ENCODE assay signal across 13 mouse cellular contexts in genomic region chr6:54573218-54573955, GRCm38 (mm10). TPM values are rescaled to one million over a fixed set of nuclear protein-coding genes. Genes with fewer than 3 reads are reported as not detected.
DNase-seq lines count a peak whose midpoint lies in the region; ATAC-seq lines count a peak whose summit lies in the region.
"Had no signal": no experiment of that assay in that cellular context is flagged by ENCODE, and none has a peak within 500 bp of the region (broad histone marks: within the 10 kb centered on the region; RNA-seq: fewer than 3 reads in every experiment).

No protein-coding gene starts in this region.

- no peak overlapping the region for H3K4me2 ChIP-seq in forebrain, embryonic 11.5 days (ENCODE audit: low read depth, low read length, severe bottlenecking)
- H3K4me2 ChIP-seq in hindbrain, embryonic 13.5 days: no peak overlapping the region
- H3K4me2 ChIP-seq in neural tube, embryonic 13.5 days: peak overlapping the region; percentile 27; the same call in 1 of the 2 replicates
- H3K4me2 ChIP-seq: heart, embryonic 11.5 days; liver, embryonic 11.5 days had no signal

- no peaks in the 10 kb centered on the region for H3K36me3 ChIP-seq in forebrain, embryonic 11.5 days (ENCODE audit: control insufficient read depth, insufficient read depth, low read length)
- no peaks in the 10 kb centered on the region for H3K36me3 ChIP-seq in hindbrain, embryonic 13.5 days
- no peaks in the 10 kb centered on the region for H3K36me3 ChIP-seq in neural tube, embryonic 13.5 days

- H3K4me3 ChIP-seq in forebrain, embryonic 11.5 days (ENCODE audit: low read depth, low read length): no peak overlapping the region
- no peak overlapping the region for H3K4me3 ChIP-seq in hindbrain, embryonic 13.5 days
- H3K4me3 ChIP-seq in neural tube, embryonic 13.5 days: no peak overlapping the region

- WGBS in forebrain, embryonic 11.5 days: 27% methylated on average over 6 of the region's 6 CpGs
- 20% methylated on average over 6 of the region's 6 CpGs for WGBS in hindbrain, embryonic 13.5 days
- 16% methylated on average over 6 of the region's 6 CpGs for WGBS in neural tube, embryonic 13.5 days

- no peak overlapping the region; the same call in 1 of the 2 replicates for H3K27ac ChIP-seq in forebrain, embryonic 11.5 days (ENCODE audit: low read depth, low read length)
- H3K27ac ChIP-seq in hindbrain, embryonic 13.5 days: peak overlapping the region; percentile 44; the same call in 1 of the 2 replicates
- H3K27ac ChIP-seq in neural tube, embryonic 13.5 days (replicated peaks): peak overlapping the region; percentile 65

- peaks cover 10% of the 10 kb centered on the region for H3K4me1 ChIP-seq in forebrain, embryonic 11.5 days (replicated peaks; ENCODE audit: control insufficient read depth, insufficient read depth, low read length)
- peaks cover 46% of the 10 kb centered on the region for H3K4me1 ChIP-seq in hindbrain, embryonic 13.5 days (replicated peaks)
- peaks cover 54% of the 10 kb centered on the region for H3K4me1 ChIP-seq in neural tube, embryonic 13.5 days (replicated peaks)

- H3K9me3 ChIP-seq in forebrain, embryonic 11.5 days (ENCODE audit: control insufficient read depth, low read length): no peaks in the 10 kb centered on the region
- no peaks in the 10 kb centered on the region for H3K9me3 ChIP-seq in hindbrain, embryonic 13.5 days
- H3K9me3 ChIP-seq in neural tube, embryonic 13.5 days: no peaks in the 10 kb centered on the region

- ATAC-seq in forebrain, embryonic 11.5 days (replicated peaks; ENCODE audit: low FRiP score): peak; percentile 69; the same call in 1 of the 2 replicates
- peak; percentile 53; the same call in 1 of the 2 replicates for ATAC-seq in hindbrain, embryonic 13.5 days (ENCODE audit: low FRiP score)
- ATAC-seq in neural tube, embryonic 13.5 days (ENCODE audit: low read depth): peak; percentile 74

- H3K27me3 ChIP-seq in forebrain, embryonic 11.5 days (ENCODE audit: control insufficient read depth, insufficient read depth, low read length): no peaks in the 10 kb centered on the region
- H3K27me3 ChIP-seq in hindbrain, embryonic 13.5 days: no peaks in the 10 kb centered on the region
- H3K27me3 ChIP-seq in neural tube, embryonic 13.5 days: no peaks in the 10 kb centered on the region

- DNase-seq in kidney, postnatal 10 days: peak; percentile 24
- no peak for DNase-seq in kidney, adult 11 months
- no peak for DNase-seq in forebrain, embryonic 11.5 days (ENCODE audit: low spot score)
- DNase-seq in adrenal gland, adult 2 months: no peak
- no peak for DNase-seq in thymus, postnatal 10 days (ENCODE audit: low spot score in 2 of 2)
- no peak for DNase-seq in frontal cortex, postnatal 14 days (ENCODE audit: low spot score in 2 of 2)
- DNase-seq: adrenal gland, postnatal 10 days; cerebellum, adult 9-11 months had no signal

- H3K9ac ChIP-seq in forebrain, embryonic 11.5 days (ENCODE audit: low read length): 0 out of 2 replicates have a peak overlapping the region, but pooled peaks have one; percentile 9
- H3K9ac ChIP-seq in hindbrain, embryonic 13.5 days: no peak overlapping the region
- H3K9ac ChIP-seq in neural tube, embryonic 13.5 days: no peak overlapping the region

RNA-seq across cellular contexts. Expression of gene Scrn1, which starts 7.1 kb away (rescaled TPM):
- polyA plus RNA-seq in forebrain, embryonic 11.5 days (2014; fragmentation: Nextera tagmentation; extraction: Ambion mirVana): 102 and 123 TPM in 2 replicates
- 87.1 and 91.6 TPM in 2 replicates for polyA plus RNA-seq in hindbrain, embryonic 13.5 days (2015; fragmentation: Nextera tagmentation; extraction: Ambion mirVana)
- 95.5 and 102 TPM in 2 replicates for polyA plus RNA-seq in neural tube, embryonic 13.5 days (2015; fragmentation: Nextera tagmentation; extraction: Ambion mirVana)
- 10 to 100 TPM; 31.4 to 53.7 TPM for total RNA-seq in adrenal gland, adult 2 months (2021)
- polyA plus RNA-seq in adrenal gland, adult 2 months (2012; rRNA removed): 7.7 and 9.6 TPM in 2 replicates
- total RNA-seq: monocyte, adult 5-6 weeks had no signal

RNA-seq across cellular contexts. Expression of gene Plekha8, which starts 21.5 kb away (rescaled TPM):
- polyA plus RNA-seq in forebrain, embryonic 11.5 days (2014; fragmentation: Nextera tagmentation; extraction: Ambion mirVana): 25.8 and 25.9 TPM in 2 replicates
- 8.8 and 9.2 TPM in 2 replicates for polyA plus RNA-seq in hindbrain, embryonic 13.5 days (2015; fragmentation: Nextera tagmentation; extraction: Ambion mirVana)
- 9.6 and 10.2 TPM in 2 replicates for polyA plus RNA-seq in neural tube, embryonic 13.5 days (2015; fragmentation: Nextera tagmentation; extraction: Ambion mirVana)
- 10 to 100 TPM; 17.8 to 18.0 TPM for total RNA-seq in adrenal gland, adult 2 months (2021)
- 2.6 and 2.8 TPM in 2 replicates for polyA plus RNA-seq in adrenal gland, adult 2 months (2012; rRNA removed)

RNA-seq across cellular contexts. Expression of gene Fkbp14, which starts 23.7 kb away (rescaled TPM):
- 15.4 and 18.8 TPM in 2 replicates for polyA plus RNA-seq in forebrain, embryonic 11.5 days (2014; fragmentation: Nextera tagmentation; extraction: Ambion mirVana)
- polyA plus RNA-seq in hindbrain, embryonic 13.5 days (2015; fragmentation: Nextera tagmentation; extraction: Ambion mirVana): 10.6 and 11.9 TPM in 2 replicates
- 19.0 and 19.3 TPM in 2 replicates for polyA plus RNA-seq in neural tube, embryonic 13.5 days (2015; fragmentation: Nextera tagmentation; extraction: Ambion mirVana)
- 10 to 100 TPM; 14.9 to 28.4 TPM for total RNA-seq in adrenal gland, adult 2 months (2021)
- polyA plus RNA-seq in adrenal gland, adult 2 months (2012; rRNA removed): 2.1 and 2.8 TPM in 2 replicates
- total RNA-seq: monocyte, adult 5-6 weeks had no signal
